Mouse (Mus musculus) forebrain, embryonic 13.5 days (tissue): ENCODE measurements at regions not wholly inside any gene's neighbourhood (a gene's known extent, or its start where the extent isn't known, plus 50 kb on each side); places are given as distances from the start of the nearest gene placed in this dataset.

ENCODE experiments used
- ATAC-seq: fragments of 200-750 bp; cut with Nextera tagmentation; 2 replicates; pipeline ENCODE4 v1.8.0; 2017
- H3K27ac ChIP-seq: fragments of 300-500 bp; sonication (generic); 2 replicates; pipeline ENCODE4 v1.5.1; 2015; ENCODE audit warnings: inconsistent platforms, mild to moderate bottlenecking, moderate library complexity
- H3K27me3 ChIP-seq: fragments of 300-500 bp; sonication (generic); 2 replicates; pipeline ENCODE4 v1.6.1; 2015; ENCODE audit warnings: mild to moderate bottlenecking, inconsistent platforms
- H3K36me3 ChIP-seq: fragments of 300-500 bp; sonication (generic); 2 replicates; pipeline ENCODE4 v1.6.1; 2015; ENCODE audit warnings: mild to moderate bottlenecking, inconsistent platforms; ENCODE audit not compliant: poor library complexity, severe bottlenecking
- H3K4me1 ChIP-seq: fragments of 300-500 bp; sonication (generic); 2 replicates; pipeline ENCODE4 v1.6.1; 2015; ENCODE audit warnings: inconsistent platforms
- H3K4me2 ChIP-seq: fragments of 300-500 bp; sonication (generic); 2 replicates; pipeline ENCODE4 v1.6.1; 2015; ENCODE audit warnings: inconsistent platforms, mild to moderate bottlenecking, moderate library complexity
- H3K4me3 ChIP-seq: fragments of 300-500 bp; sonication (generic); 2 replicates; pipeline ENCODE4 v1.5.1; 2015; ENCODE audit warnings: mild to moderate bottlenecking, inconsistent platforms
- H3K9ac ChIP-seq: fragments of 300-500 bp; sonication (generic); 2 replicates; pipeline ENCODE4 v1.6.1; 2015; ENCODE audit warnings: mild to moderate bottlenecking, inconsistent platforms
- H3K9me3 ChIP-seq: fragments of 300-500 bp; sonication (generic); replicated peaks from 2 replicates; pipeline ENCODE4 v1.6.1; 2016; ENCODE audit warnings: inconsistent platforms
- WGBS: fragments of 180-500 bp; shearing (Covaris S2); methylation state at CpG from one replicate; pipeline ENCODE4 v1.1.7; 2015; 5-methylcytosine and 5-hydroxymethylcytosine counted together

- no peaks in the 10 kb centered on the region for H3K36me3 ChIP-seq
- WGBS: 22% methylated on average over 5 of the region's 5 CpGs
- no peaks in the 10 kb centered on the region for H3K27me3 ChIP-seq
- H3K27ac ChIP-seq: no peak overlapping the region
- peak; percentile 43; the same call in 1 of the 2 replicates for ATAC-seq
- no peak overlapping the region for H3K9ac ChIP-seq
- H3K4me2 ChIP-seq: no peak overlapping the region
- no peaks in the 10 kb centered on the region for H3K9me3 ChIP-seq
- peaks cover 4% of the 10 kb centered on the region; the same call in 1 of the 2 replicates for H3K4me1 ChIP-seq
- H3K4me3 ChIP-seq: no peak overlapping the region
Observed at GRCm38 (mm10) chr1:29509615-29510131, 729.6 kb upstream of the Gm597 start.
